Comparison of ENCODE assay signal across 21 mouse cellular contexts in the genomic region with DNA sequence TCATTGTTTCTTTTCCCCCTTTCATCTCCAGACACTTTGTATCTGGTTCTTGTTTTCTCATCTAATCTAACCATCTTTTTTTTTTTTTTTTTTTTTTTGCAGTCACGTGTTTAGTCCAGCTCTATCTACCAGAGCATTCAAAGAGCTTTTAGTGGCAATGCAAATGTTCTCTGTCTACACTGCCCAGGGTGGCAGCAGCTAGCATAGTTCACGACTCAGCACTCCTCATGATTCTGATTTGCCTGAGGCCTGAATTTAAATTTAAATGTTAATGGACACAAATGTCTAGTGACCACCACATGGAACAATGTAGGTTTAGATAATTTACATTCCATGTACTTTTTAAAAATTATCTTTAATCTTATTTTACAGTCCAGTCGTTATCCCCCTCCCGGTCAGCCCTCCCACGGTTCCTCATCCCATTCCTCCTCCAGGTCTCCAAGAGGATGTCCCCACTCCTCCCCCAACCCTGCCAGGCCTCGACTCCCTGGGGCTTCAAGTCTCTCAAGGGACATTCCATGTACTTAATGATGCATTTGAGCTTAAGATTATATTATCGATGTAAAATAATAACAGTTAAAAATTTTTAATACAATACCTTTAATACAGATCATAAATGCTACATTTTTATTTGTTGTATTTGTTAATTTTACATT.
"Had no signal": no experiment of that assay in that cellular context is flagged by ENCODE, and none has a peak within 500 bp of the region (broad histone marks: within the 10 kb centered on the region; RNA-seq: fewer than 3 reads in every experiment).

No protein-coding gene starts in this region.

- H3K4me1 ChIP-seq: liver, embryonic 12.5 days; liver, embryonic 15.5 days; lung, embryonic 15.5 days; megakaryocyte, embryonic 14.5 days; stomach, embryonic 15.5 days had no signal

- H3K36me3 ChIP-seq: hindbrain, embryonic 15.5 days; limb, embryonic 10.5 days; limb, embryonic 13.5 days; liver, embryonic 12.5 days; liver, embryonic 15.5 days; lung, embryonic 15.5 days; midbrain, embryonic 10.5 days; midbrain, embryonic 13.5 days; neural tube, embryonic 13.5 days; stomach, embryonic 15.5 days had no signal

- H3K9ac ChIP-seq: hindbrain, embryonic 15.5 days; limb, embryonic 13.5 days; liver, embryonic 12.5 days; liver, embryonic 15.5 days; lung, embryonic 15.5 days; midbrain, embryonic 13.5 days; neural tube, embryonic 13.5 days; stomach, embryonic 15.5 days had no signal

- DNase-seq: layer of hippocampus, adult 9-11 months; liver; lung, adult 18-20 months; lung, postnatal 10 days; lung, postnatal 36 days; right cerebral cortex, postnatal 25 days; spleen, adult 18-20 months; thymus, postnatal 36 days had no signal

- H3K27me3 ChIP-seq: hindbrain, embryonic 15.5 days; liver, embryonic 12.5 days; liver, embryonic 15.5 days; midbrain, embryonic 13.5 days; stomach, embryonic 15.5 days had no signal

- H3K9me3 ChIP-seq: hindbrain, embryonic 15.5 days; limb, embryonic 10.5 days; limb, embryonic 13.5 days; liver, embryonic 12.5 days; liver, embryonic 15.5 days; lung, embryonic 15.5 days; megakaryocyte, embryonic 14.5 days; midbrain, embryonic 10.5 days; midbrain, embryonic 13.5 days; neural tube, embryonic 13.5 days; stomach, embryonic 15.5 days had no signal

- H3K4me2 ChIP-seq: hindbrain, embryonic 15.5 days; limb, embryonic 13.5 days; liver, embryonic 12.5 days; liver, embryonic 15.5 days; lung, embryonic 15.5 days; midbrain, embryonic 13.5 days; neural tube, embryonic 13.5 days; stomach, embryonic 15.5 days had no signal

- H3K27ac ChIP-seq: hindbrain, embryonic 15.5 days; layer of hippocampus, adult 2 months; limb, embryonic 10.5 days; limb, embryonic 13.5 days; liver, embryonic 12.5 days; liver, embryonic 15.5 days; lung, embryonic 15.5 days; midbrain, embryonic 10.5 days; midbrain, embryonic 13.5 days; neural tube, embryonic 13.5 days; stomach, embryonic 15.5 days had no signal

- ATAC-seq: intestine, postnatal 0 days; liver, embryonic 12.5 days; midbrain, embryonic 13.5 days had no signal

- H3K4me3 ChIP-seq: hindbrain, embryonic 15.5 days; layer of hippocampus, adult 2 months; limb, embryonic 10.5 days; limb, embryonic 13.5 days; liver, embryonic 12.5 days; liver, embryonic 15.5 days; lung, embryonic 15.5 days; megakaryocyte, embryonic 14.5 days; midbrain, embryonic 10.5 days; midbrain, embryonic 13.5 days; neural tube, embryonic 13.5 days; stomach, embryonic 15.5 days had no signal
